Mouse (Mus musculus): ENCODE data around the gene Gm21671. TPM values are rescaled to one million over a fixed set of nuclear protein-coding genes. Genes with fewer than 3 reads are reported as not detected.

Gene Gm21671
- not detected for polyA plus RNA-seq (2017; shearing (Covaris generic))

DNA sequence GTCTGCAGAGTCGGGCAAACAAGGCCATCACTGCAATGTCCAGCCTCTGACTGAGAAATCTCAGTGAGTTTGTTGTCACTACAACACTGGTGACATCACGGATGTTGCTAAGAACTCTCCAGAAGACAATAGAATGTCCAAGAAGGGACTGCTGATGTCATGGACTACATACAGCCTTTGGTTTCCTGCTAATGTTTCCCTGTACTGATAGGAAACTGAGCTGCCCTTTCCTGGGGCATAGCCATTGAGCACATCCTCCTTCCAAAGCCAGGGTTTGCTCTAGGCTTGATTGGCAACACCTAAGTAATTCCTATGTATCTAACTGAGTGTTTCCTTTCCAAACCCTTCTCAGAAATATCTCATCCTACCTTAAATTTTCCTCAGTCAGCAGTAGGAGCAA, at the start of gene Gm21671:
Gene Gm21671 (minus strand): TSS at position 101 of the 400 bp plus-strand sequence.

DNA sequence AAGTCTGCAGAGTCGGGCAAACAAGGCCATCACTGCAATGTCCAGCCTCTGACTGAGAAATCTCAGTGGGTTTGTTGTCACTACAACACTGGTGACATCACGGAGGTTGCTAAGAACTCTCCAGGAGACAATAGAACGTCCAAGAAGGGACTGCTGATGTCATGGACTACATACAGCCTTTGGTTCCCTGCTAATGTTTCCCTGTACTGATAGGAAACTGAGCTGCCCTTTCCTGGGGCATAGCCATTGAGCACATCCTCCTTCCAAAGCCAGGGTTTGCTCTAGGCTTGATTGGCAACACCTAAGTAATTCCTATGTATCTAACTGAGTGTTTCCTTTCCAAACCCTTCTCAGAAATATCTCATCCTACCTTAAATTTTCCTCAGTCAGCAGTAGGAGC, 34.3 kb upstream of the Gm21671 start, which contains the start of gene Gm21698:
Gene Gm21698 (minus strand): TSS at position 101 of the 400 bp plus-strand sequence.

DNA sequence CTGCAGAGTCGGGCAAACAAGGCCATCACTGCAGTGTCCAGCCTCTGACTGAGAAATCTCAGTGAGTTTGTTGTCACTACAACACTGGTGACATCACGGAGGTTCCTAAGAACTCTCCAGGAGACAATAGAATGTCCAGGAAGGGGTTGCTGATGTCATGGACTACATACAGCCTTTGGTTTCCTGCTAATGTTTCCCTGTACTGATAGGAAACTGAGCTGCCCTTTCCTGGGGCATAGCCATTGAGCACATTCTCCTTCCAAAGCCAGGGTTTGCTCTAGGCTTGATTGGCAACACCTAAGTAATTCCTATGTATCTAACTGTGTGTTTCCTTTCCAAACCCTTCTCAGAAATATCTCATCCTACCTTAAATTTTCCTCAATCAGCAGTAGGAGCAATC, 18.3 kb upstream of the Gm21671 start, which contains the start of gene Gm21680:
Gene Gm21680 (minus strand): TSS at position 101 of the 400 bp plus-strand sequence.

DNA sequence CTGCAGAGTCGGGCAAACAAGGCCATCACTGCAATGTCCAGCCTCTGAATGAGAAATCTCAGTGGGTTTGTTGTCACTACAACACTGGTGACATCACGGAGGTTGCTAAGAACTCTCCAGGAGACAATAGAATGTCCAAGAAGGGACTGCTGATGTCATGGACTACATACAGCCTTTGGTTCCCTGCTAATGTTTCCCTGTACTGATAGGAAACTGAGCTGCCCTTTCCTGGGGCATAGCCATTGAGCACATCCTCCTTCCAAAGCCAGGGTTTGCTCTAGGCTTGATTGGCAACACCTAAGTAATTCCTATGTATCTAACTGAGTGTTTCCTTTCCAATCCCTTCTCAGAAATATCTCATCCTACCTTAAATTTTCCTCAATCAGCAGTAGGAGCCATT, 11.9 kb downstream of the Gm21671 start, which contains the start of gene Gm21663:
Gene Gm21663 (minus strand): TSS at position 101 of the 400 bp plus-strand sequence.

Other genes starting within 250 kb of the Gm21671 start
- 10.6 TPM for gene Xrcc2, start 248.6 kb downstream of the Gm21671 start, polyA plus RNA-seq (2017; shearing (Covaris generic))
- gene Actr3b, start 194.4 kb downstream of the Gm21671 start, polyA plus RNA-seq (2017; shearing (Covaris generic)): 3.6 TPM
- not detected for gene Gm21663, start 12.0 kb downstream of the Gm21671 start, polyA plus RNA-seq (2017; shearing (Covaris generic))
- not detected for gene Gm21680, start 18.2 kb upstream of the Gm21671 start, polyA plus RNA-seq (2017; shearing (Covaris generic))
- gene Gm21698, start 34.2 kb upstream of the Gm21671 start, polyA plus RNA-seq (2017; shearing (Covaris generic)): not detected
- gene Gm1979, start 50.4 kb upstream of the Gm21671 start, polyA plus RNA-seq (2017; shearing (Covaris generic)): not detected
- not detected for gene Gm5862, start 68.5 kb upstream of the Gm21671 start, polyA plus RNA-seq (2017; shearing (Covaris generic))
- 0.24 TPM for gene Speer4a, start 85.1 kb upstream of the Gm21671 start, polyA plus RNA-seq (2017; shearing (Covaris generic))
- gene Gm7347, start 104.2 kb upstream of the Gm21671 start, polyA plus RNA-seq (2017; shearing (Covaris generic)): not detected
- gene Gm10471, start 134.9 kb upstream of the Gm21671 start, polyA plus RNA-seq (2017; shearing (Covaris generic)): not detected
- not detected for gene 5031410I06Rik, start 150.9 kb upstream of the Gm21671 start, polyA plus RNA-seq (2017; shearing (Covaris generic))
- gene Gm10220, start 167.0 kb upstream of the Gm21671 start, polyA plus RNA-seq (2017; shearing (Covaris generic)): not detected

All from effector memory CD4-positive, alpha-beta T cell, adult 7 months (primary cell).